Mouse (Mus musculus): ENCODE measurements around the gene Suds3.

- TF ChIP-seq CTCF (IDR thresholded peaks at IDR 0.05; ENCODE audit: low read depth, low read length) = no peak
- no peak for TF ChIP-seq GATA1 (IDR thresholded peaks at IDR 0.05; ENCODE audit: borderline replicate concordance, low read length)
- TF ChIP-seq POLR2AphosphoS5 (IDR thresholded peaks at IDR 0.05; ENCODE audit: insufficient replicate concordance, low read depth, low read length) = no peak
- no peak for TF ChIP-seq TAL1 (conservative IDR thresholded peaks at IDR 0.05; ENCODE audit: low read depth, low read length)
Observed at GRCm38 (mm10) chr5:117158335-117159018, 42.6 kb upstream of the Suds3 start.
